Mouse (Mus musculus) embryonic facial prominence, embryonic 11.5 days (tissue): ENCODE data around the gene Fbxo24. TPM values are rescaled to one million over a fixed set of nuclear protein-coding genes. Genes with fewer than 3 reads are reported as not detected.
A peak's percentile ranks its signal among the peaks of the same experiment; 100 is the strongest.

Source experiments
- ATAC-seq: fragments of 200-750 bp; cut with Nextera tagmentation; replicated peaks from 2 replicates; pipeline ENCODE4 v1.8.0; 2017; ENCODE audit warnings: low read depth; ENCODE audit not compliant: insufficient number of reproducible peaks, low FRiP score, low TSS enrichment
- DNase-seq: peaks from one replicate; pipeline ENCODE4 v3.0.0-alpha.2; 2015; ENCODE audit warnings: low spot score
- H3K27ac ChIP-seq: fragments of 300-500 bp; sonication (generic); replicated peaks from 2 replicates; pipeline ENCODE4 v1.5.1; 2014; ENCODE audit warnings: mild to moderate bottlenecking, low read depth, low read length, control low read depth
- H3K27me3 ChIP-seq: fragments of 300-500 bp; sonication (generic); 2 replicates; pipeline ENCODE4 v1.6.1; 2014; ENCODE audit warnings: mild to moderate bottlenecking, low read length, moderate library complexity, mixed read lengths; ENCODE audit not compliant: control insufficient read depth, insufficient read depth
- H3K36me3 ChIP-seq: fragments of 300-500 bp; sonication (generic); replicated peaks from 2 replicates; pipeline ENCODE4 v1.6.1; 2014; ENCODE audit warnings: low read depth, mild to moderate bottlenecking, low read length, moderate library complexity, mixed read lengths; ENCODE audit not compliant: control insufficient read depth, insufficient read depth
- H3K4me1 ChIP-seq: fragments of 300-500 bp; sonication (generic); 2 replicates; pipeline ENCODE4 v1.6.1; 2014; ENCODE audit warnings: low read length, mixed read lengths; ENCODE audit not compliant: control insufficient read depth, insufficient read depth
- H3K4me2 ChIP-seq: fragments of 300-500 bp; sonication (generic); 2 replicates; pipeline ENCODE4 v1.6.1; 2014; ENCODE audit warnings: low read depth, mild to moderate bottlenecking, control low read depth, low read length, moderate library complexity
- H3K4me3 ChIP-seq: fragments of 300-500 bp; sonication (generic); 2 replicates; pipeline ENCODE4 v1.5.1; 2014; ENCODE audit warnings: low read depth, low read length, control low read depth
- H3K9ac ChIP-seq: fragments of 300-500 bp; sonication (generic); replicated peaks from 2 replicates; pipeline ENCODE4 v1.6.1; 2014; ENCODE audit warnings: mild to moderate bottlenecking, control low read depth, low read length
- H3K9me3 ChIP-seq: fragments of 300-500 bp; sonication (generic); replicated peaks from 2 replicates; pipeline ENCODE4 v1.6.1; 2016; ENCODE audit warnings: mild to moderate bottlenecking, low read length, inconsistent platforms, mixed read lengths; ENCODE audit not compliant: control insufficient read depth
- WGBS: fragments of 180-500 bp; shearing (Covaris S2); extraction: QIAGEN DNeasy Blood & Tissue Kit; methylation state at CpG from one replicate; pipeline ENCODE4 v1.1.7; 2014; 5-methylcytosine and 5-hydroxymethylcytosine counted together
- polyA plus RNA-seq: library from polyadenylated mRNA; unstranded; fragments of >200 nt; fragmentation: Nextera tagmentation; extraction: Ambion mirVana; gene quantifications from 2 replicates; pipeline ENCODE4 v1.2.1, GENCODE M21; 2014

The Fbxo24 gene
- polyA plus RNA-seq, 1 experiment from 2014 or later = 0.13 TPM

GRCm38 (mm10) chr5:137633397-137634084 is 4.7 kb upstream of the Fbxo24 start:
- H3K27ac ChIP-seq = no peak overlapping the region; the same call in 1 of the 2 replicates
- ATAC-seq = no peak
- H3K9me3 ChIP-seq = no peaks in the 10 kb centered on the region
- DNase-seq = no peak
- H3K4me1 ChIP-seq = peaks cover 13% of the 10 kb centered on the region
- 79% methylated on average over 12 of the region's 12 CpGs for WGBS
- H3K9ac ChIP-seq = no peak overlapping the region
- no peak overlapping the region for H3K4me3 ChIP-seq
- peaks cover 11% of the 10 kb centered on the region for H3K36me3 ChIP-seq
- no peak overlapping the region for H3K4me2 ChIP-seq
- no peaks in the 10 kb centered on the region for H3K27me3 ChIP-seq

- Histone ChIP-seq H3K27ac (0 out of 2 replicates have a peak overlapping the region, but pooled peaks have one; percentile 16), H3K4me2 (no peak overlapping the region), H3K4me3 (no peak overlapping the region), H3K36me3 (peaks cover 4% of the 10 kb centered on the region), H3K9ac (no peak overlapping the region), H3K4me1 (peaks cover 13% of the 10 kb centered on the region), H3K27me3 (no peaks in the 10 kb centered on the region), H3K9me3 (no peaks in the 10 kb centered on the region)
- no peak for ATAC-seq
- WGBS = 62% methylated on average over 4 of the region's 4 CpGs
- DNase-seq = no peak
These were observed 2.8 kb upstream of the Fbxo24 start for GRCm38 (mm10) chr5:137631591-137631990.

- Histone ChIP-seq H3K4me3 (peak overlapping the region; percentile 93; the same call in 1 of the 2 replicates), H3K9ac (no peak overlapping the region), H3K36me3 (0 out of 2 replicates have a peak, but pooled peaks cover 2% of the 10 kb centered on the region), H3K27ac (peak overlapping the region; percentile 56; the same call in 1 of the 2 replicates), H3K27me3 (no peaks in the 10 kb centered on the region), H3K9me3 (no peaks in the 10 kb centered on the region), H3K4me1 (peaks cover 13% of the 10 kb centered on the region), H3K4me2 (peak overlapping the region; percentile 86)
- ATAC-seq = no peak
- no peak for DNase-seq
- WGBS = 57% methylated on average over 9 of the region's 9 CpGs
These were observed 2.4 kb upstream of the Fbxo24 start for GRCm38 (mm10) chr5:137631171-137631570.

DNA sequence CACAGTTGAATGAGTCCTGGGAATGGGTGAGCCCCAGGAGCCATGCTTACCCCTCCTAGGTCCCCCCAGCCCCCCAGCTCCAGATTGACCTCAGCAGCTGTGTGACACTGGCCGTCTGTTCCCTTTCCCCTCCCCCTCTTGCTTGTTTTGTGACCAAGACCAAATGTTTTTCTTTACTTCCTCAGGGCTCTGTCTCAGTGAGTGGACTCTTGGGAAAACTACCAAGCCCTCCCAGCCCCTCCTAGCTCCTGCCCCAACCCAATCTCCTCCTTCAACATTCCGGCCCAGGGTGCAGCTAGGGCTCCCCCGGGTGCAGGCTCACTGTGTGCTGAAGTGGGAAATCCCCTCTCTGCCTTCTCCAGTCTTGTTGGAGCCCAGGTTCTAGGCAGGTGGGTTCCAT is 1.8 kb upstream of the Fbxo24 start:
- no peak for ATAC-seq
- Histone ChIP-seq H3K9ac (peak overlapping the region; percentile 32), H3K4me3 (peak overlapping the region; percentile 93; the same call in 1 of the 2 replicates), H3K27me3 (no peaks in the 10 kb centered on the region), H3K9me3 (no peaks in the 10 kb centered on the region), H3K4me2 (peak overlapping the region; percentile 86), H3K27ac (peak overlapping the region; percentile 56; the same call in 1 of the 2 replicates), H3K4me1 (peaks cover 13% of the 10 kb centered on the region), H3K36me3 (0 out of 2 replicates have a peak, but pooled peaks cover 2% of the 10 kb centered on the region)
- WGBS = 15% methylated on average over 3 of the region's 3 CpGs
- DNase-seq = no peak

GRCm38 (mm10) chr5:137629906-137630545 is 1.2 kb upstream of the Fbxo24 start:
- peak overlapping the region; percentile 93 for H3K4me3 ChIP-seq
- H3K27me3 ChIP-seq = no peaks in the 10 kb centered on the region
- whole genome bisulfite sequencing = 27% methylated on average over 6 of the region's 6 CpGs
- H3K4me1 ChIP-seq = peaks cover 13% of the 10 kb centered on the region
- H3K9ac ChIP-seq = peak overlapping the region; percentile 81
- ATAC-seq (no peak), DNase-seq (no peak)
- H3K27ac ChIP-seq = peak overlapping the region; percentile 56; the same call in 1 of the 2 replicates
- H3K4me2 ChIP-seq = peak overlapping the region; percentile 86
- H3K36me3 ChIP-seq = 0 out of 2 replicates have a peak, but pooled peaks cover 2% of the 10 kb centered on the region
- no peaks in the 10 kb centered on the region for H3K9me3 ChIP-seq

DNA sequence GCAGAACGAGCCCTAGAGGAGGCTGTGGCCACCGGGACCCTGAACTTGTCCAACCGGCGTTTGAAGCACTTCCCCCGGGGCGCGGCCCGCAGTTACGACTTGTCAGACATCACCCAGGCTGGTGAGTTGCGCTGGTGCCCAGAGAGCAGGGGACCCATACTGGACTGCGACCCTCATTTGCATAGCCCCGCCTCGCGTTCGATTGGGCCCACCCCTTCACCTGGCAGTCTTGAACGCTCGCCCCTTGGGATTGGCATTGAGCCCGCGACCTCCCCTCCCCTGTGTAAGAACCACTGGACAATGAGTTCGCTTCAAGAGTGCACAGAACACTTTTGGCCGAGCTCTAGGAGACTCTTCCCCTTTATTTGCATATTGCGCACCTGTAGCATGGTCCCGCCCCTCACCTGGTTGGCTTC is 512 bp upstream of the Fbxo24 start:
- peak; percentile 37 for ATAC-seq
- peak overlapping the region; percentile 92 for H3K27ac ChIP-seq
- no peaks in the 10 kb centered on the region for H3K9me3 ChIP-seq
- DNase-seq = peak; percentile 61
- 0 out of 2 replicates have a peak, but pooled peaks cover 2% of the 10 kb centered on the region for H3K36me3 ChIP-seq
- peak overlapping the region; percentile 93 for H3K4me3 ChIP-seq
- peaks cover 13% of the 10 kb centered on the region for H3K4me1 ChIP-seq
- H3K4me2 ChIP-seq = peak overlapping the region; percentile 86
- no peaks in the 10 kb centered on the region for H3K27me3 ChIP-seq
- peak overlapping the region; percentile 81 for H3K9ac ChIP-seq
- 0% methylated on average over 23 of the region's 23 CpGs for WGBS

GRCm38 (mm10) chr5:137627991-137628390 is 811 bp downstream of the Fbxo24 start:
- 4% methylated on average over 9 of the region's 9 CpGs for WGBS
- Histone ChIP-seq H3K9me3 (no peaks in the 10 kb centered on the region), H3K36me3 (no peaks in the 10 kb centered on the region), H3K4me3 (peak overlapping the region; percentile 43), H3K4me2 (peak overlapping the region; percentile 51), H3K4me1 (peaks cover 10% of the 10 kb centered on the region), H3K9ac (peak overlapping the region; percentile 53), H3K27me3 (no peaks in the 10 kb centered on the region), H3K27ac (peak overlapping the region; percentile 53)
- ATAC-seq (no peak), DNase-seq (no peak)
